Mouse (Mus musculus) hematopoietic stem cell, adult 5-6 weeks (primary cell): ENCODE results near the gene Sptbn1. TPM values are rescaled to one million over a fixed set of nuclear protein-coding genes. Genes with fewer than 3 reads are reported as not detected.

Source experiments
- ATAC-seq, 2 experiments: fragments of 125-278 bp in 1 of 2; replicated peaks in 1 of 2; 2 replicates each; pipeline ENCODE4 v1.8.0; 2016 to 2017; ENCODE audit warnings: inconsistent platforms in 2 of 2, mild to moderate bottlenecking in 2 of 2, moderate number of reproducible peaks in 2 of 2, low read depth in 1 of 2, moderate TSS enrichment in 1 of 2; ENCODE audit not compliant: low FRiP score in 2 of 2, poor library complexity in 2 of 2, severe bottlenecking in 2 of 2, insufficient read depth in 1 of 2, low TSS enrichment in 1 of 2
- total RNA-seq: library from RNA; stranded (forward); fragments of 172-1452, 232-1000 nt; gene quantifications from 2 replicates; pipeline ENCODE4 v1.2.3, GENCODE M21; 2017

Sptbn1 gene
- total RNA-seq, 1 experiment from 2014 or later: 173 TPM

DNA sequence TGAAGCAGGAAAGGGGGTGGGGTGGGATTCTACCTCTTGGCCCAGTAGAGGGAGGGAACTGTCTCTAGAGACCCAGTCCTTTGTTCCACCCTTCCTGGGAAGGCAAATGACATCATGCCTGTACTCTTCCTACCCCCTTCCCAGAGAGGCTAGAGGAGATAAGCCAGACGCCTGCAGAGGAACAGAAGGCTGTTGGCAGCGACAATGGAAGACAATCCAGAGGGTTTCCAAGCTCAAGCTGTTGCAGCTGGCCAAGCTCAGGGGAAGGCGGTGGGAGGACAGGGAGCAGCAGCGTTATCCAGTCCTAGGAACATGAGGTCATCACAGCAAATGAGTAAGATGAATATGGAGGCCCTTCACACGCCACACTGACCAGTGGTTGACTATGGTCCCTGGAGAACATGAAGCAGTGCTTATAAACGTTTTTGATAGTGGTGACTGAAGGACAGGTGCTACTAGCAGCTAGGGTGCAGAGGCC lies 106.8 kb downstream of the Sptbn1 start:
- no peak for ATAC-seq

DNA sequence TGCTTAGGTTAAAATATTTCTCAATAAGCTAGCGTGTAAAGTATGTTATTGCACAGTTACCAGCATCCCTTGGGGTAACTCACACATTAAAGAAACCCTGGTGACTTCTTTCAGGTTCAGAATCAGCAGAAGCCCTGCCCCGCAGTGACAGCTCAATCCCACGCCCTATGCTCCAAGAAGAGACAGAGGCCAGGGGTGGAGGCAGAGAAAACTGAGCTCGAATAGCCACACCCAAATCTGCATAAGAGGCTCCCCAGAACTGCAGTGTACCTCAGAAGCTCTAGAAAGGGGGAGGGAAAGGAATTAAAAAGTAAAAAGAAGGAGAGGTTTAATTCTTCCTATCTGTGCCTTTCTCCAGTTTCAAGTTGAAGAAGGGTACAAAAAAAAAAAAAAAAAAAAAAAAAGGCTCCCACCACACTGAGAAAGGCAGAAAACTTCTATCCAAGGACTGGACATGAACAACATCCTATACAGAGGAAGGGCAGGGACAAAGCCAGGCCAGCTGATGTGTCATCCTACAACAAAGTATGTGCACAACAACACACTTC lies 107.3 kb downstream of the Sptbn1 start:
- ATAC-seq: no peak

DNA sequence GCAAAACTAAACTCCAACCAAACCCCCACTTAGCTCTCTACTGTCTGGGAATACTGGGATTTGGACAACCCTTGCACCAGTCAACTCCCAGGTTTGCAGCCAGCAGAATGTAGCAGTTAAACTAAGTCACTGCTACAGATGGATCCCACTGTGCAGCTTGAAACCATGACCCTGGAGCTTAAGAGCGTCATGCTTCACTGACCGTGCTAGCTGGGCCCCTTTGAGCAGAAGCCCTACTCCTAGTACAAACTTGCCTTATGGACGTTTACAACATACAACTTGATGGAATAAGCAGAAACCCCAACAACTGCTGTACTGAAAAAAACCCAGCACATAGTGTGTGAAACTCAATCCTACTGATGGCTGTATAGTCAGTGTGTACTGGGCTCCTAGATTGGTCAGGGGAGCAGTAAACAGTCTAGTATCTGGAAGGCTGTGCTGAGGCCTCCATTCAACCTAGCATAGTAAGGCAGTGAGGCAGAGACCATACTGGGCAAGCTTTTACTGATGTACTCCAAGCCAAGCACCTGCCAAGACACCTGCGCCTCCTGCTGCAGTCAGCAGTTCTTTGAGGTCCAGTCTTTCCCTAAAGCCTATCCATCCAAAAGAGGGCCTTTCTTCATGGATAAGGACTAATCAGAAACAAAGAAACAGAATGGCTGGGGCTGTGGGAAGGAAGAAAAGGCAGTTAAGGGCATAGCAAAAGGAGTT lies 108.3 kb downstream of the Sptbn1 start:
- ATAC-seq: no peak

DNA sequence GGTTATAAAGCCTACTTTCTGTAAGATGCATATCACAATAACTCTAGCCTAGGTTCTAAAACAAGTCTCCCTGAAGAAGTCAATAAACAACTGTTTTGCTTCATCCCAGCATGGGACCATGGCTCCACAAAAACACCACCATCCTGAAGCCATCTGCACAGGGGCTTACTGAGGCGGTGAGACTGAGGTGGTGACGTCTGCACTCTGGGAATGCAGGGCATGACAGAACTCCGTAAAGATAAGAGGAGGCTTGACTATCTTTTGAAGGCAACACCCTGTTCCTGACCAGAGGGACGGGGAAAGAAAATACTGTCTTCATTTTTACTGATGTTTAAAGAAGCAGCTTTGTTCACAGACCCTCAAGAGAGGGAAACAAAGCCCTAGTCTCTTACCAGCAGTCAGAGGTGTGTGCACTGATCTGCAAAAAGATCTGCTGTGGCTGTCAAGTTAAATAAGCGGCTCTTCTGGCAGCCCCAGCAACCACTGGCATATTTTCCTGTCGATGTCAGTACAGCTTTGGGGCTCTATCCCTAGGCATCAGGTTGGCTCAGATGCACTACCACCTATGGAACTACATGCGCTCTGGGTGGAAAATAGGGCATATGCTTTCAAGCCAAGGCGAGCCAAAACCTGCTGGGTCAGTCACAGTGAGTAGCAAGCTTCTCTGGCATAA lies 109.8 kb downstream of the Sptbn1 start:
- no peak for ATAC-seq

DNA sequence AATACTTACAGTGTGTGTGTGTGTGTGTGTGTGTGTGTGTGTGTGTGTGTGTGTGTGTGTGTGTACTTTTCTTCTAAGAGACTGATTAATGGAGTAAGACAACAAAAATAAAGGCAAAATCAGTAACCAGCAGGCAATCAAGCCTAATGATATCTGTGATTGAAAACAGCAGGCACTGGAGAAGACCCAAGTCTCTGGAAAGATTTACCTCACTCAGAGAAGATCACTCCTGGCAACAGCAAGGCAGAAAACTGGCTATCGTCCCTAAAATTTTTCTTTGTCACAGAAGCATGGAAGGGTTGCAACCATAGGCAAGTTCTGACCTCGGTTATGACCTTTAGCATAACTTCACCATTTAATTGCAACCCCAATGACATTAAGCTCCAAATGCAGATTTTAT lies 112.1 kb downstream of the Sptbn1 start:
- ATAC-seq: no peak

DNA sequence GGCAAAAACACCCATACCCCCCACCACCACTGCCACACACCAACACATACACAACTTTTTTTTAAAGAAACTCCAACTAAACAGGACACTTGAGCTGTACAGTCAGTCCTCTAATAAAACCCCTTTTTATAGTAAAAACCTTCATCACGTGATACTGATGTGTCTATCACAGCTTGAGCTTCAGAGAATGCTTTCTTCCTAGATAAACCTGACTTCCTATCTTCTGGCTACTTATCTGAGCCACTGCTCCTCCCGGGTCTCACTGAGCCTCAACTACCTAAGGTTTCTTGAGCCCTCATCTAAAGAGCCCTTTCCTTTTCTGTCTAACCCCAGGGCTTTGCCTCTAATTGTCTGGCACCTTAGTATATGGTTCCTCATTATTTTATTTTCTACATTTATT lies 113.0 kb downstream of the Sptbn1 start:
- ATAC-seq: no peak

DNA sequence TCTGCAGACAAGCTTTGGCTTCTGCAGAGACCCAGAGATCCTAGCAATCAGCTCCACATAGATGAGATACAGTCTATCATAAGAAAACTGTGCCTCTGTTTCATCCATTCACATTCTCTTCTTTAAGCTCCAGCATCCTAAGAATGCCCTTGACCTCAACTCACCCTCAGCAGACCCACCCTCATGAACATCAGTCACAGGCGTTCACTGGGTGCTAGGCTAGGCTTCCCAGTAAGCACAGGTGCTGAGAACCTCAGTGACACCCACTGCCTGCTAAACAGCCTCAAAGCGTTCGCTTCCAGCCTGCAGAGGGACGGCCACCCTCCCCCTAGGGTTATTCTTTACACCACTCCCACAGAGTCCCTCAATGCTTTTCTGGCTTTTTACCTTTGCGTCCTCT lies 119.1 kb downstream of the Sptbn1 start:
- ATAC-seq: no peak

DNA sequence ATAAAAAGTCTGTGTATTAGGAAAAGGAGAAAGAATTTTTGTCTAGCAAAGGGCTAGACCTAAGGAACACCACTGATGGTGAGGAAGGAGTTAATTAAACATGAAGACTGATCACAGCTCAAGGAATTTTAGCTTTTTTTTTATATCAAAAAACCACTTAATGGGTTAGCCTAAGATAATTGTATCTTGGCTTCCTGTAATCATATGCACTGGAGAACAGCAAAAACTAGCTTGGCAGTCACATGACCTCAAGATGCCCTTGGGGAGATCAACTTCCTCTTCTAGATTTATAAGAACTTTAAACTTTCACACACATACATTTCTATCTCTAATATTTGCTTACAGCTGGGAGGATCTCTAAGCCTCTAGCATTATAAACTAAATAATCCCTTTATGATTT lies 119.6 kb downstream of the Sptbn1 start:
- ATAC-seq: no peak

DNA sequence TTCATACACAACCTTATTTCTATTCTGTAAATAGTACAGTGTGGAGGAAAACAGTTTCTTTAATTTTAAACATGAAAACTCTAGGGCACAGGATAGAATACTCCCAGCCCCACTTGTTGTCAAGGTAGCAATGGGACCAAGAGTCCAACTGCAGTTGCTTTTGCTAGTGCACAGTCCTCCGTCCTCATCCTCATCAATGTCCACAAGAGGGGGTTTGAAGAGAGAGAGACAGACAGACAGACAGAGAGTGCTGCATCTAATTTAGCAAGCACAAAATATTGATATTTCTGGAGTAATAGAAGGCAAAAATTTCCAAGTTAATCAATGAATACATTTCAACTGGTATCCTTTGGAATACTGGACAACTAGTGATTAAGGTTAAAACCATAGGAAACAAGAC lies 120.1 kb downstream of the Sptbn1 start:
- 0 out of 4 replicates have a peak, but pooled peaks of 1 of the 2 experiments have one; percentile 41 for ATAC-seq

DNA sequence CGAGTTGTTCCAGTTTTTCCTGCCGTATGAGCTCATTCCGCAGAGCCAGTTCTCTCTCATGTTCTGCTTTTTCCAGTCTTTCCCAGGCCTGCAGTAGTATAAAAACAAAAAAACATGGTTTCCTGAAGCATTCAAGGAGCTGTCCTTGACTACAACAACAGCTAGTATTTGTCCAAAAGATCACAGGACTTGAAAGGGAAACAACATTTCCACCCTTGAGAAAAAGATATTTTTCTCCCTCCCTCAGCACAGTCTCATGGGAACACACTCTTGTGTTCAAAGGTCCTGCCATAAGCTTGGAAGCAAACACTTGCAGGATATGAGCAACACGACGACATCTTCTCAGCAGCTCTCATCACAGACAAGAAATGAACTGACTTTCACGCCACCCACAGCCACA lies 124.9 kb downstream of the Sptbn1 start:
- ATAC-seq: no peak

DNA sequence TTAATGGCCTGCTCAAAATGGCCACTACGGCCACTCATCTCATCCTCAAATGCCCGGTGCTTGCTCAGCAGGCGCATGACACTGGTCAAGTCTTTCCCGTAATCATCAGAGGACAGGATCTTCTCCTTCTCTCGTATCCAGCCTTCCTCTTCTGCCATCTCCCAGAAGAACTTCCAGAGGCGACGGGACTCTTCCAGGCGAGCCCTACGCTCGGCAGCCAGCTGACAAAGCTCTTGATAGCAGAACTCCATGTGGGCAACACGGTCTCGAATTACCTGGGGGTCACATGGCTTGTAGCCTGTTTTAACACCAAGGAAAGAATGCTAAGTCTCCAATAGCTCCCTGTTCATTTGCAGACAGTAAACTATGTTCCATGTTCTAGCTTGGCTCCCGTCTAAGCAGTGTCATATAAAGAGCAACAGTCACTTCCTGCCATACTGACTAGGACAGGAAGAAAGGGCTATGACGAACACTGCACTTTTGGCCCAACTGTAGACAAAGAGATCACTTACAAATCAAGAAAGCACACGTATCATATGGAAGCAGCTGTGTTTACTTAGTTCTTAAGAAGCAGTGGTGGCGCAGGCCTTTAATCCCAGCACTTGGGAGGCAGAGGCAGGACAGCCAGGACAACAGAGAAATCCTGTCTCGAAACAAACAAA lies 128.7 kb downstream of the Sptbn1 start:
- ATAC-seq: no peak

DNA sequence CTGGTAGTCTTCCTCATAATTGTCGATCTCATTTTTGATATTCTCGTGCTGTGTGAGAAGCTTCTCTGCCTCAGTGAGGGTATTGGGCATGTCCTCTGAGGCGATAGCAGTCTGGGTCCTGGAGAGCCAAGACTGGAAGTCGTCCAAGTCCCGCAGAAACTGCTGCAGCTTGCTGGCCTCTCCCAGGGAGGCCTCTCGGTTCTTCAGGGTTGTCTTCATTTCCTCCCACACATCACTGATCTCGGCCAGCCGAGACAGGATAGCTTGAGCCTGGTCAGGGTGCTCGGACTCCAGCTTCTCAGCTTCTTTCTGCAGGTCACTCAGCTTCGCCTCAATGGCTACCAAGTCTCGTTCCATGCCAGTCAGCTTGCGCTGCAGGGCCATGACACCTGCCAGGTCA lies 130.9 kb downstream of the Sptbn1 start:
- ATAC-seq: no peak

DNA sequence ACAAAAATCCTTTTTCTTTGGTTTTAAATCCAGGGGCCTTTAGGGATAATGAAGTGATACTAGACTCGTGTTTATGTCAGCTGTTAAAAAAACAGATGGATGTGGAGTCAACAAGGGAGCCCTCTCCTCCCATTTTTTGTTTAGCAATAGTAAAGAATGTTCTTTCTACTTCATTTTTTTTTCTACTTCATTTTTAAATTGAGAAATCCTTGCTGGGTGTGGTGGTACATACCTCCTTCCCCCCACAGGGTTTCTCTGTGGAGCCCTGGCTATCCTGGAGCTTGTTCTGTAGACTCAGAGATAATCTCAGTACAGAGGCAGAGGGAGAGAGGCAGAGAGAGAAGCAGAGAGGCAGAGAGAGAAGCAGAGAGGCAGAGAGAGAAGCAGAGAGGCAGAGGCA lies 133.9 kb downstream of the Sptbn1 start:
- no peak for ATAC-seq

DNA sequence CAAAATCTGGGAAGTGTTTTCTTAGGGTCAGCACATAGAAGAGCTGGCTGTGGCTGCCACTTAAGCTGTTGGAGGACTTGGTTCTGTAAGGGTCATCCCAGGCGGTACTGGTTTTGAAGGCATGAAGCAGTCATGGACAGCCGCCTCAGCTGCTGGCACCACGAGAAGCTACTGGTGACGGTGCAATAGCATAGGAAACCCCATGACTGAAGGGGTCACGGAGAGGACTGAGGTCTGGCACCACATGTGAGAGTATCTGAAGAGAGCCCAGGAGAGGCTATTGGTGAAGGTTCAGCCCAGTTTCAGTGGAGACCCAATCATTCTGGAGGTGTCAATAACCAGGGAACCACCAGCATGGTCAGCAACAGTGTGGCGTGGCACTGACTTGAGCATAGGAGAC lies 135.4 kb downstream of the Sptbn1 start:
- no peak for ATAC-seq

DNA sequence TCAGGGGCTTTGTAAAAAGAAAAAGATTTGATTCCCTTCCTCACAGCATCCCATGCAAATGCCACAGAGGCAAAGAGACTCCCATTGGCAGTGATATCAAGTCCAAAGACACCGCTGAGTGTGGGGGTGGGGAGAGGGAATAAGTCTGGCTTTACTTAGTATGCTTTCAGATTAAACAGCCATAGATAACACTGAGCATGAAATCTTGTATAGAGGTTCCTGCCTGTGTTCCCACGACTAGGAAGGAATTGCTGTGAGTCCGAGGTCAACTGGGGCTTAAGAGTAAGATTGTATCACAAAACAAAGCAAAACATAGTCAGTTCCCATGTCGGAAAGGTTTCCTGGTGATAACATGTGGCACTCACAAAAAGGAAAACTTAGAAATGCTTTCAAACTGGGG lies 136.3 kb downstream of the Sptbn1 start:
- ATAC-seq: no peak

DNA sequence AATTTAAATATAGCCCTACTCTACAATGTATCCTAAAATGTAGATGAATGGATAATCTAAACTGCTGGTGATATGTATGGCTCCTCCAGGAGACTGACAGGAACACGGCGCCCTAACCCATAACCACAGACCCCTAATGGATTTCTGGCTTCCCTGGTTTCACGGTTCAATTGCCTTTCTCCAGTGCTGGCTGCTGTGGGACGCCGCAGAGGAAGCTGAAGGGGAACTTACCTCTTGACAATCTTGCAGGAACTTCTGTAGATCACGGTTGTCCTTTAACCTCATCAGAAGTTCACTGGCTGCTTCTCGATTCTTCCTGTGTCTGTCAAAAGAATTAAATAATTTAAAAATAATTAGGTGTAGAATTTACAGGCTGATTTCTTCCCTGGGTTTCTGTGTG lies 138.6 kb downstream of the Sptbn1 start:
- ATAC-seq: peak; percentile 78 to 80

DNA sequence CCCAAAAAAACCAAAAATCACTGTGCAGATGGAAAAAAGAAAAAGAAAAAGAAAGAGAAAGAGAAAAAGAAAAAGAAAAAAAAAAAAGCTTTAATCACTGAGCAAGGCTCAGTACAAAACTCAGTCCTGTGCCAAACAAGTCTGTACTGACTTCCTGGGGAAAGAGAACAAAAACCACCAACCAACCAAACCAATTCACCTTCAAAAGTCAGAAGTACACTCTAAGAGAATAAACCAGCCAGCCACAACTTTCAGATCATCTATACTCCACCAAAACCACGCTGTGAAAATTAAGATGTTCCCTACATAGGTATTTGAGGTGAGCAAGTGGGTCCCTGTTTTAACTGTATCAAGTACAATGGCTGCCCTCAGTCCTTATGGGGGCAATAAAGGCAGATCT lies 141.1 kb downstream of the Sptbn1 start:
- peak; percentile 35 to 40; a peak in 2 of 4 replicates for ATAC-seq

DNA sequence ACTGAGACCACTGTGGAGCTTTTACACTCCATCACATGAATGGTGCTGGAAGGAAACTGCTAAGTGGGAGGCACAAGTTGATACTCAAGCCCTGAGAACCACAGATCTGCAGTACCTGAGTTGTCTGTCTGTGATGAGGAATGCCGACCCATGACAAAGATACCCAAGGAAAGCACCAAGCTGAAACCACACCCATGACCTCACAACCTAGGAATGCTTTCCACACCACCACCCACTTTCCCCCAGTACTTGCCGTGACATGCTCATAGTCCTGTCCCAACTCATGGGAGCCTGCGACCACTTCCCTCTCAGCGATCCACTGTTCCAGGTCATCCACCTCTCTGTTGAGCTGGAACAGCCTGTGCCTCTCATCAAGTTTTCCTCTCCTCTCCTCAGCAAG lies 149.9 kb downstream of the Sptbn1 start:
- ATAC-seq: no peak
